Mouse (Mus musculus) G1E (cell line): ENCODE data around the gene Nkx3-2.

Experiments used
- CTCF ChIP-seq: IDR thresholded peaks from 2 replicates; pipeline ENCODE4 v1.5.1; 2012; ENCODE audit warnings: low read depth, low read length, inconsistent platforms, mixed read lengths
- GATA1 ChIP-seq: IDR thresholded peaks from 2 replicates; pipeline ENCODE4 v1.6.1; 2012; ENCODE audit warnings: borderline replicate concordance, low read length, inconsistent platforms, mixed read lengths

DNA sequence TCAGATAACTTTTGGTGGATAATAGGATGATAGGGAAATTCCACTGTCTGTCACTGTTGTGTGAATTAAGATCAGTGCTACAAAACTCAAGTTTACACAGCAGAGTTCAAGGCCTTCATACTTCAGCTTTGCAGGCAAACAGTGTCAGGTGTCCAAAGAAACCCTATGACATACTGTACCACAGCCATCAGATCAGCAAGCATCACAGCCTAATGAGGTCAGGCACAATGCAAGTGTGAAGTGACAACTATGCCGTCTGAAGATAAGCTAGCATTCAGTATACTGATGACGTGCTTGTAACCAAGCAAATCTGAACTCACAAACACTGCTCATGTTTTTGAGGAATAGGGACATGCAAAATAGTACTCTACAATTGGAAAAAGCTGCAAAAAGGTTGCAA is 43.1 kb upstream of the Nkx3-2 start:
- TF ChIP-seq CTCF (no peak), GATA1 (no peak)
